Mouse (Mus musculus) left cerebral cortex, postnatal 14 days (tissue): ENCODE measurements at regions not wholly inside any gene's neighbourhood (a gene's known extent, or its start where the extent isn't known, plus 50 kb on each side); places are given as distances from the start of the nearest gene placed in this dataset.
A peak's percentile ranks its signal among the peaks of the same experiment; 100 is the strongest.

ENCODE experiments used
- DNase-seq, 2 experiments: peaks; one replicate each; pipeline ENCODE4 v3.0.0; 2021 to 2022; ENCODE audit warnings: low spot score in 2 of 2, mixed read lengths in 1 of 2
- intact Hi-C: fragments of 180-260 bp; cut with DNase I; formaldehyde crosslinking; loops from one replicate; pipeline ENCODE4 v1.15.1; 2025

DNA sequence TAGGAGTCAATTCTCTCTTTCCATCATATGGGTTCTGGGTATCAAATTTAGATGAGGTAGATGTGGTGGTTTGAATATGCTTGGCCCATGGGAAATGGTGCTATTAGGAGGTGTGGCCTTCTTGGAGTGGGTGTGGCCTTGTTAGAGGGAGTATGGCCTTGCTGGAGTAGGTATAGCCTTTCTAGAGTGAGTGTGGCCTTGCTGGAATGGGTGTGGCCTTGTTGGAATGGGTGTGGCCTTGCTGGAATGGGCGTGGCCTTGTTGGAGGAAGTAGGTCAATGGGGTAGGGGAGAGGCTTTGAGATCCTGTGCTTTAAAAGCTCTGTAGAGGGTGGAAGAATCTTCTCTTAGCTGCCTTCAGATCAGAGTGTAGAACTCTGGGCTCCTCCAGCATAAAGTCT lies 157.8 kb upstream of the Foxn2 start:
- DNase-seq = no peak
- intact Hi-C loops = no loop called here

GRCm38 (mm10) chr17:88284477-88284876 lies 156.0 kb upstream of the Foxn2 start:
- intact Hi-C loops = no loop called here
- no peak for DNase-seq

- no peak for DNase-seq
- intact Hi-C loops = no loop called here
Observed at GRCm38 (mm10) chr17:88287861-88288260, 152.7 kb upstream of the Foxn2 start.

DNA sequence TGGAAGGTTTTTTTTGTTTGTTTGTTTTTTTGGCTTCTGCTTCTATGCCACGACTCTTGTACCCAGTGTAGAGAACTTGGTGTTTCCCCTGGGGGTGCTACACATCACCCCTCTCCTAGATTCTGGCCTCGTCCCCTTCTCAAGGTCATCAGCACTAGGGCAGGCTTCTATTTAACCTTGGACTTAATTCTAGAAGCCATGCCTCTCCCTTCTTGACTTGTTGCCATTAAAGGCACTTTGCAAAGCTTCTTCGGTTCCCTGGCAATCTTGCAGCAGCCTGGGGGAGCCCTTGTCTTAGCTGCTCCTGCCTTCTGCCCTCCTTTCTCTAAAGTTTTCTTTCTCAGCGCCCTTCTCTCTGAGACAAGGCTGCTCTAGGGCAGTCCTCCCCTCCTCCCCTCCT lies 143.0 kb upstream of the Foxn2 start:
- DNase-seq = no peak
- intact Hi-C loops = no loop called here

GRCm38 (mm10) chr17:88303991-88304390 lies 136.5 kb upstream of the Foxn2 start:
- intact Hi-C loops = no loop called here
- no peak for DNase-seq

- no peak for DNase-seq
- intact Hi-C loops = no loop called here
Observed at GRCm38 (mm10) chr17:88305165-88305564, 135.3 kb upstream of the Foxn2 start.

GRCm38 (mm10) chr17:88306325-88306724 lies 134.2 kb upstream of the Foxn2 start:
- DNase-seq = no peak
- intact Hi-C loops = no loop called here

DNA sequence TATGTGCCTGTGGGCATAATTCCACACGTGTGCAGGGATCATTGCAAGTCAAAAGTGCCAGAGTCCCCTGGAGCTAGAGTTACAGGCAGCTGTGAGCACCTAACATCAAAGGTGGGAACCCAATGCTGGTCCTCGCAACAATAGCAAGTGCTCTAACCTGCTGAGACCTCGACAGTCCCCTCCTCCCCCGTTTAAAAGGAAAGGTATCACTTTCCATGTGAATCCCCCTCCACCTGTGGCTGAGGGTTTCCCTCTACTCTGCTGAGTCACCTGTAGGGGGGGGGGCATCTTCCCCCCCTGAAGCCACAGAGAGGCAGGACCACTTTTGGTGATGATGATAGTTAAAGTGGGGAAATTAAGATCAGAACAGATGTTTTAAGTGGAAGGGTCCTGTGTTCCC lies 133.4 kb upstream of the Foxn2 start:
- no peak for DNase-seq
- intact Hi-C loops = no loop called here

GRCm38 (mm10) chr17:88307826-88308225 lies 132.7 kb upstream of the Foxn2 start:
- intact Hi-C loops = no loop called here
- no peak for DNase-seq

GRCm38 (mm10) chr17:88312876-88313275 lies 127.6 kb upstream of the Foxn2 start:
- DNase-seq = peak in 1 of 2 experiments; percentile 23
- intact Hi-C loops = no loop called here

GRCm38 (mm10) chr17:88316213-88316967 lies 124.1 kb upstream of the Foxn2 start:
- intact Hi-C loops = no loop called here
- DNase-seq = peak in 1 of 2 experiments; percentile 33

DNA sequence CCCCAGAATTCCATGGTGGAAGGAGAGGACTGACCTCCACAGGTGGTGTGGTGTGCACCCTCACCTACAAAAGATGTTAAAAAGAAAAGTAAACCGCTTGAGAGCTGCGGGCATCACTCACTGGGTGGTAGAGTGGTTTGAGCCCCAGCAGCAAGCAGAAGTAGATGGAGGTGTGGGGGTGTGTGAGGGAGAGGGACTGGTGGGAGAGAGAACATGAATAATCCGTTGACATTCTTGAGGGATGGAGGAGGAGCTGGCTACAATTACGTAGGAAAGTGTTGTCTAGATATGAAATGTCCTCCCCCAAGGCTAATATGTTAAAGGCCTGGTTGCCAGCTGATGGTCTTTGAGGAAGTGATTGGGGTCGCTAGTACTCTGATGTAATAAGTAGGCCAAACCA lies 123.2 kb upstream of the Foxn2 start:
- intact Hi-C loops = no loop called here

GRCm38 (mm10) chr17:88317806-88318205 lies 122.7 kb upstream of the Foxn2 start:
- intact Hi-C loops = no loop called here
- no peak for DNase-seq

More for the DNA sequence above, 123.2 kb upstream of the Foxn2 start:
- no peak for DNase-seq

DNA sequence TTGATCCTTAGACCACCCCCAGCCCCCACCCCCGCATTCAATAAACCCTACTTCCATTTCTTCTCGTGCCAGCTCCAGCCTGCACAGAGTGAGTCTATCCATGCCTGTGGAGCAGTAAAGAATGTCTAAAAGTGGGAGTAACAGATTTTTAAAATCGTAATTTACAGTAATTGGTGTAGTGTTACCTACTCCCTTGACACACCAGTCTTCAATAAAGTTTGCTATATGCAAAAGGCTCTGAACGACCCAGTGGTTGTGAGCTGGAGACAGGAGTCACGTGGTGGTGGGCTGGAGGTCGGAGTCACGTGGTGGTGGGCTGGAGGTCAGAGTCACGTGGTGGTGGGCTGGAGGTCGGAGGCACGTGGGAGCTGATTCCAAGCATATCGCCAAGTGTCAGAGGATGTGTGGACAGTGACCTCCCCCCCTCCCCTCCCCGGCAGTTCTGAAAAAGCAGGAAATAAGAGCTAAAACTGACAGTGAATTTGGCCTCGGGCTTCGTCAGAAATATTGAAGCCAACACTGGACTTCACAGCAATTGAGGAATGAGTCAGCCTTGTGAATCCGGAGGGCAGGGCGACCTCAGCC lies 122.2 kb upstream of the Foxn2 start:
- intact Hi-C loops = no loop called here

GRCm38 (mm10) chr17:88318936-88319335 lies 121.6 kb upstream of the Foxn2 start:
- intact Hi-C loops = no loop called here
- DNase-seq = no peak

More for the DNA sequence above, 122.2 kb upstream of the Foxn2 start:
- DNase-seq = no peak

DNA sequence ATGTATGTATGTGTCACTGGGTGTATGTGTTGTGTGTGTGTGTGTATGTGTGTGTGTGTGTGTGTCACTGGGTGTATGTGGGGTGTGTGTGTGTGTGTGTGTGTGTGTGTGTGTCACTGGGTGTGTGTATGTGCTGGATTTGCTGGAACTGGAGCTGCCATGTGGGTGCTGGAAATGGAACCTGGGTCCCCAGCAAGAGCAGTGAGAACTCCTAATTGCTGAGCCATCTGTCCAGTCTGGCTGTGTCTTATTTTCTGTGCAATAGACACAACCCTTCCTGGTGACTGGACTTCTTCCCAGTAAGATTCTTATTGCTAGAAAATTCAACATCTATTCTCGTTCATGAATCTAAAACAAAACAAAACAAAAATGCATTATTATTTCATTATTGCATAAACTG lies 119.8 kb upstream of the Foxn2 start:
- DNase-seq = no peak
- intact Hi-C loops = no loop called here

- no peak for DNase-seq
- intact Hi-C loops = loop anchor here (5.0 kb wide), 1 partner anchor 63 kb away; no protein-coding TSS in a partner anchor
Observed at GRCm38 (mm10) chr17:88325326-88325909, 115.1 kb upstream of the Foxn2 start.

- DNase-seq = peak in 1 of 2 experiments; percentile 44
- intact Hi-C loops = loop anchor here (5.0 kb wide), 1 partner anchor 64 kb away; no protein-coding TSS in a partner anchor
Observed at GRCm38 (mm10) chr17:88325910-88326739, 114.4 kb upstream of the Foxn2 start.

- no peak for DNase-seq
- intact Hi-C loops = loop anchor here (5.0 kb wide), 1 partner anchor 64 kb away; no protein-coding TSS in a partner anchor
Observed at GRCm38 (mm10) chr17:88326740-88327123, 113.8 kb upstream of the Foxn2 start.

GRCm38 (mm10) chr17:88327791-88328190 lies 112.7 kb upstream of the Foxn2 start:
- DNase-seq = no peak
- intact Hi-C loops = loop anchor here (5.0 kb wide), 1 partner anchor 65 kb away; no protein-coding TSS in a partner anchor
